Mouse (Mus musculus) urinary bladder, postnatal 36 days (tissue): ENCODE results near the gene Rasal1.

Experiments used
- DNase-seq, 2 experiments: peaks; one replicate each; pipeline ENCODE4 v3.0.0; 2022; ENCODE audit warnings: low spot score in 2 of 2, mixed read lengths in 1 of 2

Gene Rasal1

GRCm38 (mm10) chr5:120622198-120622851 is 26.3 kb upstream of the Rasal1 start:
- no peak for DNase-seq

- no peak for DNase-seq
Measured at GRCm38 (mm10) chr5:120624427-120624826, 24.2 kb upstream of the Rasal1 start.

GRCm38 (mm10) chr5:120626399-120626798 is 22.2 kb upstream of the Rasal1 start:
- no peak for DNase-seq

GRCm38 (mm10) chr5:120627515-120628300 is 20.9 kb upstream of the Rasal1 start:
- DNase-seq, result no peak

GRCm38 (mm10) chr5:120628624-120629023 is 20.0 kb upstream of the Rasal1 start:
- no peak for DNase-seq

GRCm38 (mm10) chr5:120631128-120631527 is 17.5 kb upstream of the Rasal1 start:
- DNase-seq, result no peak

- DNase-seq, result no peak
Measured at GRCm38 (mm10) chr5:120631892-120632291, 16.7 kb upstream of the Rasal1 start.

- DNase-seq, result no peak
Measured at GRCm38 (mm10) chr5:120634131-120634530, 14.5 kb upstream of the Rasal1 start, which contains the start of gene Cfap73. TSS of gene Cfap73 (minus strand) at chr5:120634235.

GRCm38 (mm10) chr5:120634860-120635259 is 13.8 kb upstream of the Rasal1 start:
- no peak for DNase-seq

- no peak for DNase-seq
Measured at GRCm38 (mm10) chr5:120635633-120636032, 13.0 kb upstream of the Rasal1 start.

- DNase-seq, result no peak
Measured at GRCm38 (mm10) chr5:120640094-120640493, 8.5 kb upstream of the Rasal1 start.

GRCm38 (mm10) chr5:120643365-120644085 is 5.1 kb upstream of the Rasal1 start:
- DNase-seq, result no peak

GRCm38 (mm10) chr5:120644227-120644626 is 4.4 kb upstream of the Rasal1 start:
- DNase-seq, result no peak

- no peak for DNase-seq
Measured at GRCm38 (mm10) chr5:120645851-120646250, 2.8 kb upstream of the Rasal1 start.

- no peak for DNase-seq
Measured at GRCm38 (mm10) chr5:120647361-120647760, 1.3 kb upstream of the Rasal1 start.

GRCm38 (mm10) chr5:120647814-120648491 is 659 bp upstream of the Rasal1 start:
- no peak for DNase-seq

GRCm38 (mm10) chr5:120649374-120649933 is 842 bp downstream of the Rasal1 start:
- DNase-seq, result no peak

GRCm38 (mm10) chr5:120649938-120650337 is 1.3 kb downstream of the Rasal1 start:
- DNase-seq, result no peak

GRCm38 (mm10) chr5:120651230-120651629 is 2.6 kb downstream of the Rasal1 start:
- DNase-seq, result no peak

- DNase-seq, result no peak
Measured at GRCm38 (mm10) chr5:120652915-120653701, 4.5 kb downstream of the Rasal1 start.

GRCm38 (mm10) chr5:120653873-120654272 is 5.3 kb downstream of the Rasal1 start:
- DNase-seq, result no peak
